Mouse (Mus musculus) E14TG2a.4 (cell line): Measurements from ENCODE around the gene Krt36.

Experiments used
- CTCF ChIP-seq: conservative IDR thresholded peaks from 2 replicates; pipeline ENCODE4 v1.5.1; 2014; ENCODE audit warnings: low read length
- POU5F1 ChIP-seq: IDR thresholded peaks from 2 replicates; pipeline ENCODE4 v1.6.1; 2014; ENCODE audit warnings: low read length, borderline replicate concordance

- TF ChIP-seq CTCF (no peak), POU5F1 (no peak)
Measured at GRCm38 (mm10) chr11:100121466-100121865, 16.0 kb upstream of the Krt36 start, which contains the start of gene Krt13.
